ENCODE assay signal across 1 mouse cellular context in the genomic region with DNA sequence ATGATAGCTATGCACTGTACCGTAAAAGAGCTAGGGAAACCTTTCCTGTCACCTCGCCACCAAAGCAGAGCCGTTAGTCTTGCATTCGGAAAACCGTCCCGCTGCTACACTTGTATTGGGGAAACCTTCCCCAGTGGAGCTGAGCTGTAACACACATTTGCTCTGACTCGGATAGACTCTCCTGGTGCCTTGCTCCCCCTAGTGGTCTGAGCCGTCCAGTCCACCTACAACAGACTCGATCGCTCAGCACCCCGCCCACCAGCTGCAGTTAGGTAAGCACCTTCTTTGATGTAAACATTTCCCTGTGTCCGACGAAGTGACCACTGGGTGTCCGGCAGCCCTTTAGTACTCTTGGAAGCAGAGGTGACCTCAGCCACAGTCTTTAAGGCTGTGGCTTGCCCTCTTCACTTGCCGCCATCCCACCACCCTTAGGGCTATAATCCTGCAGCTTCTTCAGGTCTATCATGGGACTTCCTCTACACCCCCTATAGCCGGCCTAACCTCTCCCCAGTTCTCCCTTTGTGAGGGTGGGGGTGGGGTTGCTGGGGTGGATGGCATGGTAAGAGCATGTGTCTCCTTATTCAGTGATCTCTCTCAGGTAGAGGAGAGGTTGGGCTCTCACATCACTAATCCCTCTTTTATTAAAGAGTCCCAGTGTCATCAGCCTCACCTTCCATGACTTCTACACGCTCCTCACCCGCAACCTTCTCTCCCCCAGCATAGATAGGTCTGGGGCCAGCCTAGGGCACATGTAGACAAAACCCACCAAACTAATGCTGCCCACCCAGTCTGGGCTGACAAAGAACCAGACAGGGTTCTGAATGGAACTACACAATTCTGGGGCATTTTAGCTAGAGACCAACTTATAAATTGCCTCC.
TF ChIP-seq lines count a peak whose summit lies in the region.

No protein-coding gene starts in this region.

TF ChIP-seq in MEL, 35 proteins besides CTCF, POLR2A, EP300 and RAD21 (continued from another document):
- TF ChIP-seq HCFC1 (IDR thresholded peaks at IDR 0.05; ENCODE audit: low read depth, low read length) (0 out of 2 replicates have a peak, but pooled peaks have one; percentile 12), CHD1 (IDR thresholded peaks at IDR 0.05; ENCODE audit: low read depth, low read length) (no peak), MXI1 (IDR thresholded peaks at IDR 0.05; ENCODE audit: low read depth, low read length) (no peak), USF2 (IDR thresholded peaks at IDR 0.05; ENCODE audit: borderline replicate concordance in 1 of 2, insufficient read depth in 1 of 2, low read depth in 1 of 2, low read length in 2 of 2) (no peak), SMC3 (IDR thresholded peaks at IDR 0.05; ENCODE audit: low read depth, low read length) (peak; percentile 98), ZNF384 (IDR thresholded peaks at IDR 0.05; ENCODE audit: low read depth, low read length) (no peak), MAFK (IDR thresholded peaks at IDR 0.05; ENCODE audit: borderline replicate concordance, low read depth, low read length) (no peak), ETS1 (IDR thresholded peaks at IDR 0.05; ENCODE audit: low read depth, low read length) (no peak), UBTF (IDR thresholded peaks at IDR 0.05; ENCODE audit: borderline replicate concordance, insufficient read depth, low read depth, low read length) (no peak), ELF1 (IDR thresholded peaks at IDR 0.05; ENCODE audit: low read depth, low read length) (no peak), MEF2A (IDR thresholded peaks at IDR 0.05; ENCODE audit: extremely low read depth, insufficient replicate concordance, low read depth, low read length, poor library complexity, severe bottlenecking) (no peak), MYC (IDR thresholded peaks at IDR 0.05; ENCODE audit: low read depth, low read length) (0 out of 2 replicates have a peak, but pooled peaks have one; percentile 17), KAT2A (conservative IDR thresholded peaks at IDR 0.05; ENCODE audit: low read depth, low read length) (no peak), MAX (IDR thresholded peaks at IDR 0.05; ENCODE audit: low read length) (no peak), NRF1 (IDR thresholded peaks at IDR 0.05; ENCODE audit: insufficient read depth, low read depth, low read length, poor library complexity, severe bottlenecking) (no peak), BHLHE40 (IDR thresholded peaks at IDR 0.05; ENCODE audit: borderline replicate concordance, low read depth, low read length) (no peak), ZC3H11A (IDR thresholded peaks at IDR 0.05; ENCODE audit: low read depth, low read length) (peak; percentile 93), E2F4 (IDR thresholded peaks at IDR 0.05; ENCODE audit: borderline replicate concordance, low read depth, low read length) (no peak), SIN3A (IDR thresholded peaks at IDR 0.05; ENCODE audit: low read length) (peak; percentile 49; the same call in 1 of the 2 replicates), TCF12 (IDR thresholded peaks at IDR 0.05; ENCODE audit: low read depth, low read length) (no peak), USF1 (IDR thresholded peaks at IDR 0.05; ENCODE audit: low read depth, low read length) (no peak), ZMIZ1 (IDR thresholded peaks at IDR 0.05; ENCODE audit: low read depth, low read length) (no peak), MAZ (IDR thresholded peaks at IDR 0.05; ENCODE audit: low read depth, low read length) (no peak), ZKSCAN1 (IDR thresholded peaks at IDR 0.05; ENCODE audit: low read depth, low read length) (no peak), TBP (IDR thresholded peaks at IDR 0.05; ENCODE audit: low read depth, low read length) (no peak), POLR2AphosphoS2 (IDR thresholded peaks at IDR 0.05; ENCODE audit: low read length) (no peak), MYB (IDR thresholded peaks at IDR 0.05; ENCODE audit: low read depth, low read length) (no peak), TAL1 (IDR thresholded peaks at IDR 0.05; ENCODE audit: low read length) (no peak), NELFE (IDR thresholded peaks at IDR 0.05; ENCODE audit: low read depth, low read length) (no peak), RCOR1 (IDR thresholded peaks at IDR 0.05; ENCODE audit: low read depth, low read length) (no peak), GATA1 (IDR thresholded peaks at IDR 0.05; ENCODE audit: low read depth, low read length) (no peak), POLR2AphosphoS5 (IDR thresholded peaks at IDR 0.05; ENCODE audit: borderline replicate concordance, low read depth, low read length) (no peak)
